Mouse (Mus musculus): ENCODE measurements around the gene Eif2a. TPM values are rescaled to one million over a fixed set of nuclear protein-coding genes. Genes with fewer than 3 reads are reported as not detected.

Eif2a gene
- total and polyA plus RNA-seq, 3 experiments: 116 to 241 (median 119) TPM

DNA sequence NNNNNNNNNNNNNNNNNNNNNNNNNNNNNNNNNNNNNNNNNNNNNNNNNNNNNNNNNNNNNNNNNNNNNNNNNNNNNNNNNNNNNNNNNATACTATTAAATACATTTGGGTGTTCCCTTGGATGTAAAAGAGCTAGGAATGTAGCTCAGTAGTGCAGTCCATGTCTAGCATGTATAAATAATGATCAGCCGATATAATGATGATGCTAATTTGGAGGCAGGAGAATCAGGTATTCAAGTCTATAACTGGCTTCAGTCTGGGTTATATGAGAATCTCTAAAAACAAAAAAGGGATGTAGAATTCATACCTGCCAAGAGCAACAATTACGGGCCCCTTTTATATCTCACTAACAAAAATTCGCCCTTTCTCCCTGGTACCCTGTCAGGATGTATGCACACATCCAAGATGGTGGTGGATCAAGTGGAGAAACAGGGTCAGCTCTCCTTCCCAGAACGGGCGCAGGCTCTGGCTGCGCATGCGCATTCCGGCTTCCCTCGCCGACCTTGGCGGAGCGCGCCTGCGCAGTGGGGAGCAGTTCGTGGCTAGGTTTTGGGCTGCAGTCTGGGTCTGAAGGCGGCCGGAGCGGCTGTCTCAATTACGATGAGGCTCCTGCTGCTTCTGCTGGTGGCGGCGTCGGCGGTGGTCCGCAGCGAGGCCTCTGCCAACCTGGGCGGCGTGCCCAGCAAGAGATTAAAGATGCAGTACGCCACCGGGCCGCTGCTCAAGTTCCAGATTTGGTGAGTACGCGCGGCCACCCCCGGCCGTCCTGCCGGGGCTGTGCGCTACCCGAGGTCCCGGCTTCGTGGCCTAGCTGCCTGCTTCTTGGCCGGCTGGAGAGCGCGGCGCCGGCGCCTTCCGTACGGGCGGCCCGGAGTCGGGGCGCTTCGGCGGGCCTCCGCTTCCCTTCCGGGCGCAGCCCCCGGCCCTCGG lies 50.8 kb downstream of the Eif2a start, which contains the start of gene Selenot (continued):
- TF ChIP-seq ZMIZ1 (IDR thresholded peaks at IDR 0.05; ENCODE audit: low read depth, low read length) (peak; percentile 97), TBP (conservative IDR thresholded peaks at IDR 0.05; ENCODE audit: low read depth, low read length) (peak; percentile 93), CTCF (conservative IDR thresholded peaks at IDR 0.05 in 1 of 2, IDR thresholded peaks at IDR 0.05 in 1 of 2; ENCODE audit: low read depth in 2 of 2, low read length in 2 of 2) (no peak), PAX5 (IDR thresholded peaks at IDR 0.05; ENCODE audit: low read length) (no peak), JUND (conservative IDR thresholded peaks at IDR 0.05; ENCODE audit: low read depth, low read length) (no peak), RAD21 (IDR thresholded peaks at IDR 0.05; ENCODE audit: low read depth, low read length) (no peak), NELFE (IDR thresholded peaks at IDR 0.05; ENCODE audit: low read depth, low read length) (peak; percentile 99), HCFC1 (IDR thresholded peaks at IDR 0.05; ENCODE audit: low read depth, low read length) (peak; percentile 68), ETS1 (conservative IDR thresholded peaks at IDR 0.05; ENCODE audit: low read depth, low read length) (no peak; the same call in 1 of the 2 replicates), NRF1 (IDR thresholded peaks at IDR 0.05; ENCODE audit: low read depth, low read length) (peak; percentile 98), MAX (IDR thresholded peaks at IDR 0.05; ENCODE audit: low read length) (peak; percentile 31; the same call in 1 of the 2 replicates), SMC3 (IDR thresholded peaks at IDR 0.05; ENCODE audit: low read depth, low read length) (no peak)

DNA sequence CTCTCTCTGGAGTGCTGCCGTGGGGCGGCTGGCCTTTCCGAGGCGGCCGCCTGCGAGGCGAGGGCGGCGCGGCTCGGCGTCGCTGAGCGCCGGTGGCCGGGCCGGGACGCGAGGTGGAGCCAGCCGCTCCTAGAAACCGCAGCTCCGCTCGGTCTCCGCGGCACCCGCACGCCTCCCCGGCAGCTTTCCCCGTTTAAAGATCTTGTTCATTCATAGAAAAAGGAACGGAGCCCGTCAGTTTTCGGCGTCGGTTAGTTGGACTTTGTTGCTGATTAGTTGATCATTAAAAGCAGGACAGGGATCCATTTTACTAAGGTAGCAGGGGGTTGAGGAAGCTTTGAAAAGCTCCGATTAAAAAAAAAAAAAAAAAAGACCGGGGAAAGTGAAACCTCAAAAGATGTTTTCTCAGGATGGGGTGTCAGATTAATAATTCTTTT lies 51.5 kb downstream of the Eif2a start:
- in situ Hi-C loops (cut with MboI; ENCODE audit: low pct_ligation_motif_present, low pct_unique_long_range_greater_than_20kb, low sequenced_read_pairs): no loop called here
- Histone ChIP-seq H3K79me2 (replicated peaks; ENCODE audit: control insufficient read depth, extremely low read depth, insufficient read depth, poor library complexity, severe bottlenecking) (peaks cover 50% of the 10 kb centered on the region), H3K36me3 (replicated peaks in 1 of 2; ENCODE audit: control insufficient read depth in 1 of 2, insufficient read depth in 1 of 2, low read length in 1 of 2) (peaks cover 7 to 23% of the 10 kb centered on the region in 2 experiments)

DNA sequence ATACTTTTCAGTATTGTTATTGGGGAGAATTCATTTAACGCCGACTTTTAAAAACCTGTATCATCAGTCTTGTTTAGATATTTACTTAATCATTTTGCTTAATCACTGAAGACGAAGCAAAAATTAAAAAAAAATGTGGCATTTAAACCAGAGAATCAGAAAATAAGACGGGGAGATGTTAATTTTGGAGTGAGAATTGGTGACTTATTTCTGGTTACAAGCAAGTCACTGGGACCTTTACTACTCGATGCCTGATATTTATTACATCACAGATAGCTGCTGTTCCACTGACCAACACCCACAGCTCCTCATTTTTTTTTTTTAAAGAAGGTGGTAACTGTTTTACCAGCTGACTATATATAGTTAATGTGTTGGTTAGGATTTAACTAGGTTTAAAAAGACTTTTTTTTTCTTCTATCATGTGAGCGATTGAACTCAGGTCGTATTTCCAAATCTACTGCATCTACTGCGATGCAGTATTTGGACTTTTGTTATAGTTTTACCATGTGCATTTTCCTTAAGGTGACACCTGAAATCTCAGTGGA lies 52.0 kb downstream of the Eif2a start:
- peak; percentile 30; the same call in 1 of the 2 replicates for TF ChIP-seq SIN3A (IDR thresholded peaks at IDR 0.05; ENCODE audit: low read length)
- TF ChIP-seq ETS1 (conservative IDR thresholded peaks at IDR 0.05; ENCODE audit: low read depth, low read length): 0 out of 2 replicates have a peak, but pooled peaks have one; percentile 16
- TF ChIP-seq POLR2A (IDR thresholded peaks at IDR 0.05; ENCODE audit: low read depth, low read length): no peak
- TF ChIP-seq ELF1 (IDR thresholded peaks at IDR 0.05; ENCODE audit: low read depth, low read length): no peak
- no peak for DNase-seq (ENCODE audit: extremely low read depth)
- Histone ChIP-seq H3K36me3 (replicated peaks in 1 of 2; ENCODE audit: control insufficient read depth in 1 of 2, insufficient read depth in 1 of 2, low read length in 1 of 2) (peaks cover 7 to 27% of the 10 kb centered on the region in 2 experiments), H3K4me2 (ENCODE audit: insufficient read depth, low read depth, poor library complexity, severe bottlenecking) (peak overlapping the region; percentile 62; the same call in 1 of the 2 replicates), H3K4me3 (replicated peaks in 1 of 3; ENCODE audit: low read depth in 2 of 3, low read length in 2 of 3, poor library complexity in 1 of 3) (peak overlapping the region; percentile 73 to 94 (median 80)), H3K4me1 (ENCODE audit: control insufficient read depth in 1 of 2, insufficient read depth in 2 of 2) (peaks cover 5 to 35% of the 10 kb centered on the region in 2 experiments; a peak in 3 of 4 replicates), H3K79me2 (replicated peaks; ENCODE audit: control insufficient read depth, extremely low read depth, insufficient read depth, poor library complexity, severe bottlenecking) (peaks cover 55% of the 10 kb centered on the region), H3K27me3 (replicated peaks) (no peaks in the 10 kb centered on the region), H3K9me3 (replicated peaks; ENCODE audit: low read length) (no peaks in the 10 kb centered on the region), H3K27ac (ENCODE audit: insufficient read depth, low read depth) (no peak overlapping the region), H3K9ac (ENCODE audit: insufficient read depth, low read depth) (peak overlapping the region; percentile 97)
- in situ Hi-C loops (cut with MboI; ENCODE audit: low pct_ligation_motif_present, low pct_unique_long_range_greater_than_20kb, low sequenced_read_pairs): no loop called here
- dilution Hi-C loops (cut with MboI; ENCODE audit: extremely low pct_ligation_motif_present, extremely low pct_unique_long_range_greater_than_20kb, low sequenced_read_pairs): no loop called here

More for the DNA sequence above, 51.5 kb downstream of the Eif2a start:
- peak; percentile 27 for DNase-seq (ENCODE audit: extremely low read depth)
- TF ChIP-seq MXI1 (IDR thresholded peaks at IDR 0.05; ENCODE audit: low read depth, low read length) (0 out of 2 replicates have a peak, but pooled peaks have one; percentile 7), ZNF384 (IDR thresholded peaks at IDR 0.05; ENCODE audit: low read depth, low read length) (peak; percentile 64), UBTF (IDR thresholded peaks at IDR 0.05; ENCODE audit: low read depth, low read length) (peak; percentile 95), SMC3 (IDR thresholded peaks at IDR 0.05; ENCODE audit: low read depth, low read length) (no peak)
- H3K4me2 ChIP-seq (ENCODE audit: insufficient read depth, low read depth, poor library complexity, severe bottlenecking): no peak overlapping the region
- H3K4me1 ChIP-seq (ENCODE audit: control insufficient read depth in 1 of 2, insufficient read depth in 2 of 2): peaks cover 2 to 30% of the 10 kb centered on the region in 2 experiments; a peak in 2 of 4 replicates
- no peaks in the 10 kb centered on the region for H3K9me3 ChIP-seq (replicated peaks; ENCODE audit: low read length)
- peak overlapping the region; percentile 97 for H3K9ac ChIP-seq (ENCODE audit: insufficient read depth, low read depth)
- dilution Hi-C loops (cut with MboI; ENCODE audit: extremely low pct_ligation_motif_present, extremely low pct_unique_long_range_greater_than_20kb, low sequenced_read_pairs): no loop called here
- peak overlapping the region; percentile 73 to 94 (median 80) for H3K4me3 ChIP-seq (replicated peaks in 1 of 3; ENCODE audit: low read depth in 2 of 3, low read length in 2 of 3, poor library complexity in 1 of 3)
- no peaks in the 10 kb centered on the region for H3K27me3 ChIP-seq (replicated peaks)
- peak overlapping the region; percentile 95 for H3K27ac ChIP-seq (ENCODE audit: insufficient read depth, low read depth)

All from CH12.LX (cell line).